Mouse (Mus musculus) small intestine, adult 2 months (tissue): ENCODE results near the gene Fbh1.

Experiments
- CTCF ChIP-seq: fragments of 200-500 bp; IDR thresholded peaks from 2 replicates; pipeline ENCODE4 v1.5.1; 2012; ENCODE audit warnings: low read depth, mild to moderate bottlenecking, control low read depth, inconsistent platforms, low read length, moderate library complexity, mixed read lengths; ENCODE audit not compliant: insufficient replicate concordance, insufficient read length; ENCODE audit errors: extremely low read depth
- POLR2A ChIP-seq: fragments of 200-500 bp; IDR thresholded peaks from 2 replicates; pipeline ENCODE4 v1.6.1; 2012; ENCODE audit warnings: low read depth, mild to moderate bottlenecking, control low read depth, inconsistent platforms, low read length, moderate library complexity

GRCm38 (mm10) chr2:11718573-11718972, 58.8 kb downstream of the Fbh1 start:
- TF ChIP-seq POLR2A (no peak), CTCF (no peak)
